Mouse (Mus musculus): ENCODE results near the gene Lhfp.

- TF ChIP-seq POLR2A (IDR thresholded peaks at IDR 0.05; ENCODE audit: extremely low read depth, insufficient read depth, low read length) (no peak), CTCF (IDR thresholded peaks at IDR 0.05; ENCODE audit: low read depth, low read length) (no peak)
Observed at GRCm38 (mm10) chr3:53100803-53101202, 59.5 kb downstream of the Lhfp start.
